Mouse (Mus musculus) myocyte (in vitro differentiated cells): ENCODE results near the gene Wscd1. TPM values are rescaled to one million over a fixed set of nuclear protein-coding genes. Genes with fewer than 3 reads are reported as not detected.

Source experiments
- H3K27me3 ChIP-seq: one replicate; pipeline ENCODE4 v1.6.1; 2011; ENCODE audit not compliant: control insufficient read depth, insufficient read depth, insufficient read length
- H3K36me3 ChIP-seq: one replicate; pipeline ENCODE4 v1.6.1; 2011; ENCODE audit not compliant: control insufficient read depth, insufficient read depth
- H3K4me2 ChIP-seq: one replicate; pipeline ENCODE4 v1.6.1; 2011; ENCODE audit warnings: low read depth, control low read depth
- H3K4me3 ChIP-seq: one replicate; pipeline ENCODE4 v1.5.1; 2011; ENCODE audit warnings: mild to moderate bottlenecking, control low read depth, moderate library complexity
- H3K79me2 ChIP-seq: one replicate; pipeline ENCODE4 v1.6.1; 2011; ENCODE audit not compliant: control insufficient read depth, insufficient read depth
- H3ac ChIP-seq: one replicate; pipeline ENCODE4 v1.6.1; 2011; ENCODE audit not compliant: control insufficient read depth, insufficient read length
- CEBPB ChIP-seq: IDR thresholded peaks from 2 replicates; pipeline ENCODE4 v1.6.1; 2011; ENCODE audit warnings: mild to moderate bottlenecking, moderate library complexity; ENCODE audit not compliant: poor library complexity, insufficient read depth, severe bottlenecking
- E2F4 ChIP-seq: IDR thresholded peaks from one replicate; pipeline ENCODE4 v1.6.1; 2011; ENCODE audit warnings: mild to moderate bottlenecking, control low read depth, moderate library complexity; ENCODE audit not compliant: insufficient read depth
- MAX ChIP-seq: IDR thresholded peaks from one replicate; pipeline ENCODE4 v1.6.1; 2011; ENCODE audit warnings: low read depth, mild to moderate bottlenecking, control low read depth
- MYOD1 ChIP-seq, 3 experiments: IDR thresholded peaks; one replicate each; pipeline ENCODE4 v1.6.1; 2011; ENCODE audit warnings: control low read depth in 2 of 3, low read depth in 2 of 3, mild to moderate bottlenecking in 2 of 3, moderate library complexity in 1 of 3; ENCODE audit not compliant: insufficient read length in 2 of 3, control insufficient read depth in 1 of 3
- MYOG ChIP-seq, 3 experiments: IDR thresholded peaks; one replicate each; pipeline ENCODE4 v1.6.1; 2011; ENCODE audit warnings: control low read depth in 2 of 3, low read depth in 2 of 3, mild to moderate bottlenecking in 2 of 3; ENCODE audit not compliant: insufficient read length in 2 of 3, control insufficient read depth in 1 of 3, insufficient read depth in 1 of 3
- POLR2A ChIP-seq: IDR thresholded peaks from one replicate; pipeline ENCODE4 v1.6.1; 2011; ENCODE audit warnings: low read depth, mild to moderate bottlenecking, control low read depth, moderate library complexity; ENCODE audit not compliant: insufficient read length
- POLR2AphosphoS2 ChIP-seq: IDR thresholded peaks from one replicate; pipeline ENCODE4 v1.6.1; 2011; ENCODE audit warnings: low read depth, control low read depth; ENCODE audit not compliant: insufficient read length
- REST ChIP-seq: IDR thresholded peaks from one replicate; pipeline ENCODE4 v1.6.1; 2011; ENCODE audit warnings: mild to moderate bottlenecking, control low read depth, moderate library complexity; ENCODE audit not compliant: insufficient read depth, insufficient read length
- SRF ChIP-seq: IDR thresholded peaks from one replicate; pipeline ENCODE4 v1.6.1; 2011; ENCODE audit warnings: low read depth; ENCODE audit not compliant: control insufficient read depth, insufficient read length
- TCF12 ChIP-seq: IDR thresholded peaks from one replicate; pipeline ENCODE4 v1.6.1; 2011; ENCODE audit warnings: mild to moderate bottlenecking, control low read depth; ENCODE audit not compliant: poor library complexity, insufficient read depth, severe bottlenecking
- TCF3 ChIP-seq: IDR thresholded peaks from one replicate; pipeline ENCODE4 v1.6.1; 2011; ENCODE audit warnings: low read depth, control low read depth; ENCODE audit not compliant: insufficient read length
- USF1 ChIP-seq: IDR thresholded peaks from one replicate; pipeline ENCODE4 v1.6.1; 2011; ENCODE audit warnings: low read depth, mild to moderate bottlenecking, control low read depth, moderate library complexity
- polyA plus RNA-seq: library from polyadenylated mRNA; unstranded; fragments of >200 nt; fragmentation: generic; extraction: Trizol; gene quantifications from one replicate; pipeline ENCODE4 v1.2.1, GENCODE M21; 2012; ENCODE audit warnings: missing spikeins

The Wscd1 gene
- polyA plus RNA-seq, 1 experiment, result 0.01 TPM

DNA sequence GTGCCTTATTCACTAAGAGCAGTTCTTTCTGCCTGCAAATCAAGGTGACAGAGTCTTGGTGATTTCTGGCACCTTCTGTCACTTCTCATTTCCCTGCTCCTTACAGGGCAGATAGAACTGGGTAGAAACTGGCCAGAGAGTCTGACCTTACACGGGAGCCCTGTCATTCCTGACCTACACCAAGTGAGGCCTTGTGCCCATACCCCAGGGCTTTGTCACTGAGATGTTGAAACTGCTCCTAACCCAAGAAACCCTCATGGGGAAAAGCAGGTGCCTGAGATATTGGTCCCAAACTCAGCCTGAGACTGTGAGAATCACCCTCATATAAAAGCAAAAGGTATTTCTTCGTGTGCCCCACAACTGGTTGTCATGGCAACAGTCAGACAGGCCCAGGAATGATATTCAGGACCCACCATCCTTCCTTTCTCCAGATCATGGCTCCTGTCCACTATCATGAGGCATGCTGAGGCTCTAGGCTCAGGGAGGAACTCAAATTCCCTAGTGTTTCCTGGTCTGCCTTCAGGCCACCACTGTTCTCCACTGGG, 11.1 kb upstream of the Wscd1 start:
- Histone ChIP-seq H3K4me2 (no peak overlapping the region), H3ac (no peak overlapping the region), H3K4me3 (no peak overlapping the region), H3K36me3 (no peaks in the 10 kb centered on the region), H3K27me3 (peaks cover 26% of the 10 kb centered on the region), H3K79me2 (no peaks in the 10 kb centered on the region)
- TF ChIP-seq POLR2AphosphoS2, result no peak
- TF ChIP-seq CEBPB, result no peak
- TF ChIP-seq POLR2A, result no peak
- no peak for TF ChIP-seq TCF3
- TF ChIP-seq MAX, result no peak
- no peak for TF ChIP-seq E2F4
- no peak for TF ChIP-seq TCF12
- TF ChIP-seq REST, result no peak
- TF ChIP-seq MYOG (IDR thresholded peaks at IDR 0.05; ENCODE audit: control insufficient read depth in 1 of 3, insufficient read depth in 1 of 3, insufficient read length in 2 of 3, low read depth in 2 of 3), result no peak
- no peak for TF ChIP-seq SRF
- no peak for TF ChIP-seq MYOD1 (IDR thresholded peaks at IDR 0.05; ENCODE audit: control insufficient read depth in 1 of 3, insufficient read length in 2 of 3, low read depth in 2 of 3)
- TF ChIP-seq USF1, result no peak

DNA sequence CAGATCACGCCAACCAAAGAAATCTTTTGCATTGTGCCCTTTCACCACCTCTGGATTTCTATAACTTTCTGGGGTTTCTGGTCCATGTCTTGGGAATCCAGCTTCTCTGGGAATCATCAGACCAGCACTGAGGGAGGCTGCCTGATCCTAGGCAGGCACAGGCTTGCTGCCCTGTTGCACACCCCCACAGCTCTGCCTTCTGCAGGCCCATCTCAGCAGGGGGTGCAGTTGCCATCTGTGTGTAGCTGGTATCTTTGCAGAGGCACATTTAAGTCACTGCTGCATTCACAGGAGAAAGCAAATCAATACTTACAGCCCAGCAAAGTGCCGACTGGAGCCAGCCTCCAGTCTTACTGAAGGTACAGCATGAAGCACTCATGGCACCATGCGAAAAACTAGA, 3.8 kb upstream of the Wscd1 start:
- H3K27me3 ChIP-seq, result peaks cover 22% of the 10 kb centered on the region
- TF ChIP-seq POLR2A (no peak), MYOG (IDR thresholded peaks at IDR 0.05; ENCODE audit: control insufficient read depth in 1 of 3, insufficient read depth in 1 of 3, insufficient read length in 2 of 3, low read depth in 2 of 3) (no peak), MAX (no peak)
- H3K79me2 ChIP-seq, result no peaks in the 10 kb centered on the region
- H3ac ChIP-seq, result no peak overlapping the region
- H3K4me2 ChIP-seq, result no peak overlapping the region
- H3K36me3 ChIP-seq, result no peaks in the 10 kb centered on the region
- H3K4me3 ChIP-seq, result no peak overlapping the region

DNA sequence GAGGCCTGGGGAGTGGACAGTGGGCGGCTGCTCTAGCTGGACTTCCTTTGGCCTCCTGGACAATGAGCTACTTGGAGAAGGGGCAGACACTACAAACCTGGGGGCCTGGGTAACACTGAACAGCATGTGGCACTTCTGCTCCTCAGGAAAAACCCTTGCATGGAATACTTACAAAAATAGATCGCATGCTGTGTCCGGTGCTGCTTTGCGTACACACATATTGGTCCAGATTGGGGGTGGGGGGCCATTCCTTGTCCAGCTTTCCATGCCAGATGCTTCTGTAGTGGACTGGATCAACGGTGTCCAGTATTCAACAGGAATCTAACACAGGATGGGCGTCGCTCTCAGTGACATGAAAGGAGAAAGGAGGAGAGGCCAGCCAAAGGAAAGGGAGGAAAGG, 2.0 kb upstream of the Wscd1 start:
- no peaks in the 10 kb centered on the region for H3K36me3 ChIP-seq
- H3K27me3 ChIP-seq, result peaks cover 29% of the 10 kb centered on the region
- TF ChIP-seq TCF12 (no peak), E2F4 (no peak), POLR2A (no peak), SRF (no peak), MYOD1 (IDR thresholded peaks at IDR 0.05; ENCODE audit: control insufficient read depth in 1 of 3, insufficient read length in 2 of 3, low read depth in 2 of 3) (no peak), MYOG (IDR thresholded peaks at IDR 0.05; ENCODE audit: control insufficient read depth in 1 of 3, insufficient read depth in 1 of 3, insufficient read length in 2 of 3, low read depth in 2 of 3) (no peak), USF1 (no peak), TCF3 (no peak), MAX (no peak), REST (no peak), POLR2AphosphoS2 (no peak), CEBPB (no peak)
- H3K4me2 ChIP-seq, result no peak overlapping the region
- no peaks in the 10 kb centered on the region for H3K79me2 ChIP-seq
- H3ac ChIP-seq, result no peak overlapping the region
- H3K4me3 ChIP-seq, result no peak overlapping the region

DNA sequence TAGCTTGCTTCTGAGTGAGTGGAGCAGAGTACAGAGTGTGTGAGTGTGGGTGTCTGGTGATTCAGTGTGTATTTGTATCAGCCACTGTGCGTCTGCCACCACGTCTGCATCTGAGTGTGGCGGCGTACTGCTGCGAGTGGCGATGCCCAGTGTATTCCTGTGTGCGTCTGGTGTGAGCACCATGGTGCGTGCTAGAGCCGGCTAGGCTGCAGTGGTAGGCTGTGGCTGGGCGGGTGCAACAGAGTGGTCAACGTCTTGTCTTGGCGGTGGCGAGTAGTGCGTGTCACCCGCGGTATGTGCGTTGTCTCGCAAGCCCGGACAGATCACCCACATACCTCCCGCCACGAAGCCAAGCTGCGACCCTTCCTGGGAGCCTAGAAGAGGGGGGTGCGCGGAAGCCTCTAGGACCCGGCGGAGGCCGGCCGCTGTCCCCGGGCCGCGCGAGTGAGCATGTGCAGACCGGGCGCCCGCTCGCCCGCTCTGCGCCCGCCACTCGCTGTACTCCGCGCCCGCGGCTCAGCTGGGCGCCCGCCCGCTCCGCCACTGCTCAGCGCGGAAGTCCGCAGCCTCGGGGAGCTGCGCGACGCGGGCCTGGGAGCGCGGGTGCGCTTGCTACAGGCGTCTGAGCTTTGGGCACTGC, 934 bp downstream of the Wscd1 start:
- no peaks in the 10 kb centered on the region for H3K79me2 ChIP-seq
- no peaks in the 10 kb centered on the region for H3K36me3 ChIP-seq
- H3K4me3 ChIP-seq, result no peak overlapping the region
- TF ChIP-seq CEBPB, result no peak
- no peak for TF ChIP-seq MAX
- TF ChIP-seq USF1, result no peak
- no peak for TF ChIP-seq REST
- TF ChIP-seq POLR2A, result no peak
- TF ChIP-seq MYOD1 (IDR thresholded peaks at IDR 0.05; ENCODE audit: control insufficient read depth in 1 of 3, insufficient read length in 2 of 3, low read depth in 2 of 3), result no peak
- no peak for TF ChIP-seq TCF12
- TF ChIP-seq TCF3, result no peak
- TF ChIP-seq SRF, result no peak
- TF ChIP-seq E2F4, result no peak
- TF ChIP-seq POLR2AphosphoS2, result no peak
- TF ChIP-seq MYOG (IDR thresholded peaks at IDR 0.05; ENCODE audit: control insufficient read depth in 1 of 3, insufficient read depth in 1 of 3, insufficient read length in 2 of 3, low read depth in 2 of 3), result no peak
- H3K27me3 ChIP-seq, result peaks cover 27% of the 10 kb centered on the region
- H3K4me2 ChIP-seq, result no peak overlapping the region
- no peak overlapping the region for H3ac ChIP-seq

DNA sequence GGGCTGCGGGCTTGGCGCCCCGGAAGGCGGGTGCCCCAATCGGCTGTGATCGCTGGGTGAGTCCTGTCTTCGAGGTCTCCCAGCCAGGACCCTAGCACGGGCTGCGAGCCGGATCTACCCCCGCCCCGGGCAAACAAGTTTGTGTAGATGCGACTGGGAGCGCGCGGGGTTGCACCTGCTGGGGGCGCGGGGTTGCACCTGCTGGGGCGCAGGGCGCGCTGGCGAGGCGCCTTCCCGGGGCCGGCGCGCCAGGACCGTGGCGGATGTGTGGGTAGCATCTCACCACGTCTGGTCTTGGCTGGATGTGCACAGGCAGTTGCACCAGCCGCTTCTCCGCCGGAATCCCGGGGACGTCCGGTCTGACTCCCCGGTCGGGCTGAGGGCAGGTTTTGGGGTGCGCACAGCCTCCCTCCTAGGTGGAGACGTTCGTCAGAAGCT, 1.5 kb downstream of the Wscd1 start:
- Histone ChIP-seq H3K36me3 (no peaks in the 10 kb centered on the region), H3K27me3 (peaks cover 29% of the 10 kb centered on the region), H3K4me3 (no peak overlapping the region), H3ac (no peak overlapping the region), H3K79me2 (no peaks in the 10 kb centered on the region), H3K4me2 (no peak overlapping the region)
- no peak for TF ChIP-seq SRF
- no peak for TF ChIP-seq TCF12
- no peak for TF ChIP-seq MYOG (IDR thresholded peaks at IDR 0.05; ENCODE audit: control insufficient read depth in 1 of 3, insufficient read depth in 1 of 3, insufficient read length in 2 of 3, low read depth in 2 of 3)
- no peak for TF ChIP-seq E2F4
- no peak for TF ChIP-seq POLR2A
- no peak for TF ChIP-seq USF1
- no peak for TF ChIP-seq TCF3
- no peak for TF ChIP-seq MAX
- no peak for TF ChIP-seq REST
- TF ChIP-seq POLR2AphosphoS2, result no peak
- no peak for TF ChIP-seq MYOD1 (IDR thresholded peaks at IDR 0.05; ENCODE audit: control insufficient read depth in 1 of 3, insufficient read length in 2 of 3, low read depth in 2 of 3)
- no peak for TF ChIP-seq CEBPB
